Mouse (Mus musculus) olfactory bulb, adult 2 months (tissue): ENCODE results near the gene Sgo1.

Experiments
- CTCF ChIP-seq: fragments of 200-500 bp; IDR thresholded peaks from 2 replicates; pipeline ENCODE4 v1.5.1; 2012; ENCODE audit warnings: low read depth, mild to moderate bottlenecking, low read length, moderate library complexity; ENCODE audit not compliant: insufficient read depth
- POLR2A ChIP-seq: fragments of 200-500 bp; IDR thresholded peaks from 2 replicates; pipeline ENCODE4 v1.6.1; 2012; ENCODE audit warnings: mild to moderate bottlenecking, low read depth, low read length, moderate library complexity; ENCODE audit not compliant: insufficient read depth

- TF ChIP-seq POLR2A (no peak), CTCF (no peak)
Observed at GRCm38 (mm10) chr17:53654596-53654995, 34.5 kb downstream of the Sgo1 start.
